Mouse (Mus musculus): ENCODE measurements around the gene Zswim3.

Gene Zswim3

GRCm38 (mm10) chr2:164806614-164807013, 1.7 kb downstream of the Zswim3 start:
- no peak for DNase-seq (ENCODE audit: low spot score in 2 of 2)

GRCm38 (mm10) chr2:164813557-164813956, 8.7 kb downstream of the Zswim3 start:
- DNase-seq (ENCODE audit: low spot score in 2 of 2), result no peak

- DNase-seq (ENCODE audit: low spot score in 2 of 2), result no peak
Observed at GRCm38 (mm10) chr2:164815348-164815747, 10.4 kb downstream of the Zswim3 start.

- no peak for DNase-seq (ENCODE audit: low spot score in 2 of 2)
Observed at GRCm38 (mm10) chr2:164815821-164816220, 10.9 kb downstream of the Zswim3 start.

- no peak for DNase-seq (ENCODE audit: low spot score in 2 of 2)
Observed at GRCm38 (mm10) chr2:164817206-164817605, 12.3 kb downstream of the Zswim3 start.

GRCm38 (mm10) chr2:164817703-164818102, 12.8 kb downstream of the Zswim3 start:
- no peak for DNase-seq (ENCODE audit: low spot score in 2 of 2)

GRCm38 (mm10) chr2:164821060-164821459, 16.2 kb downstream of the Zswim3 start:
- DNase-seq (ENCODE audit: low spot score in 2 of 2), result no peak

- peak; percentile 99 to 100 for DNase-seq (ENCODE audit: low spot score in 2 of 2)
Observed at GRCm38 (mm10) chr2:164822636-164823165, 17.8 kb downstream of the Zswim3 start, which contains the start of gene Zswim1. Zswim1 (plus strand) TSS chr2:164822686.

GRCm38 (mm10) chr2:164823181-164823585, 18.3 kb downstream of the Zswim3 start:
- DNase-seq (ENCODE audit: low spot score in 2 of 2), result no peak

GRCm38 (mm10) chr2:164823969-164824368, 19.1 kb downstream of the Zswim3 start:
- no peak for DNase-seq (ENCODE audit: low spot score in 2 of 2)

- no peak for DNase-seq (ENCODE audit: low spot score in 2 of 2)
Observed at GRCm38 (mm10) chr2:164825521-164825920, 20.6 kb downstream of the Zswim3 start.

- no peak for DNase-seq (ENCODE audit: low spot score in 2 of 2)
Observed at GRCm38 (mm10) chr2:164827146-164827850, 22.4 kb downstream of the Zswim3 start.

GRCm38 (mm10) chr2:164828437-164828836, 23.5 kb downstream of the Zswim3 start, which contains the start of gene Spata25:
Spata25 (minus strand) TSS chr2:164828537.
- no peak for DNase-seq (ENCODE audit: low spot score in 2 of 2)

GRCm38 (mm10) chr2:164829090-164829489, 24.2 kb downstream of the Zswim3 start:
- no peak for DNase-seq (ENCODE audit: low spot score in 2 of 2)

- DNase-seq (ENCODE audit: low spot score in 2 of 2), result no peak
Observed at GRCm38 (mm10) chr2:164831029-164831428, 26.1 kb downstream of the Zswim3 start.

GRCm38 (mm10) chr2:164832032-164832747, 27.3 kb downstream of the Zswim3 start:
- no peak for DNase-seq (ENCODE audit: low spot score in 2 of 2)

GRCm38 (mm10) chr2:164832748-164833301, 27.9 kb downstream of the Zswim3 start, which contains the start of gene Ctsa:
Ctsa (plus strand) TSS chr2:164832873.
- peak; percentile 56 to 68 for DNase-seq (ENCODE audit: low spot score in 2 of 2)

GRCm38 (mm10) chr2:164833314-164833959, 28.5 kb downstream of the Zswim3 start, which contains the start of gene Neurl2:
Neurl2 (minus strand) TSS chr2:164833456.
- peak; percentile 81 to 83 for DNase-seq (ENCODE audit: low spot score in 2 of 2)

GRCm38 (mm10) chr2:164834531-164834930, 29.6 kb downstream of the Zswim3 start:
- DNase-seq (ENCODE audit: low spot score in 2 of 2), result no peak

- no peak for DNase-seq (ENCODE audit: low spot score in 2 of 2)
Observed at GRCm38 (mm10) chr2:164835164-164835563, 30.3 kb downstream of the Zswim3 start.

GRCm38 (mm10) chr2:164845782-164846181, 40.9 kb downstream of the Zswim3 start:
- DNase-seq (ENCODE audit: low spot score in 2 of 2), result no peak

GRCm38 (mm10) chr2:164850061-164850460, 45.2 kb downstream of the Zswim3 start:
- DNase-seq (ENCODE audit: low spot score in 2 of 2), result no peak
